Mouse (Mus musculus) liver, embryonic 11.5 days (tissue): ENCODE measurements around the gene Prox2. TPM values are rescaled to one million over a fixed set of nuclear protein-coding genes. Genes with fewer than 3 reads are reported as not detected.
"Not testable (repeated sequence)": the region's sequence is repeated elsewhere in the genome, so short reads cannot be mapped to it uniquely, and the experiment has no call there.

Source experiments
- ATAC-seq: fragments of 200-750 bp; cut with Nextera tagmentation; replicated peaks from 2 replicates; pipeline ENCODE4 v1.8.0; 2017; ENCODE audit warnings: moderate number of reproducible peaks, mild to moderate bottlenecking, moderate TSS enrichment, moderate library complexity; ENCODE audit not compliant: low FRiP score
- DNase-seq: peaks from one replicate; pipeline ENCODE4 v3.0.0-alpha.2; 2017; ENCODE audit warnings: low spot score
- H3K27ac ChIP-seq: fragments of 300-500 bp; sonication (generic); 2 replicates; pipeline ENCODE4 v1.5.1; 2014; ENCODE audit warnings: mild to moderate bottlenecking, low read depth, low read length, control low read depth
- H3K27me3 ChIP-seq: fragments of 300-500 bp; sonication (generic); replicated peaks from 2 replicates; pipeline ENCODE4 v1.6.1; 2014; ENCODE audit warnings: low read length, mixed read lengths; ENCODE audit not compliant: control insufficient read depth, insufficient read depth
- H3K36me3 ChIP-seq: fragments of 300-500 bp; sonication (generic); 2 replicates; pipeline ENCODE4 v1.6.1; 2014; ENCODE audit warnings: mild to moderate bottlenecking, low read length, moderate library complexity, mixed read lengths; ENCODE audit not compliant: control insufficient read depth, insufficient read depth
- H3K4me1 ChIP-seq: fragments of 300-500 bp; sonication (generic); replicated peaks from 2 replicates; pipeline ENCODE4 v1.6.1; 2014; ENCODE audit warnings: low read length, mixed read lengths; ENCODE audit not compliant: control insufficient read depth, insufficient read depth
- H3K4me2 ChIP-seq: fragments of 300-500 bp; sonication (generic); 2 replicates; pipeline ENCODE4 v1.6.1; 2014; ENCODE audit warnings: mild to moderate bottlenecking, control low read depth, moderate library complexity
- H3K4me3 ChIP-seq: fragments of 300-500 bp; sonication (generic); 2 replicates; pipeline ENCODE4 v1.5.1; 2014; ENCODE audit warnings: low read depth, low read length, control low read depth
- H3K9ac ChIP-seq: fragments of 300-500 bp; sonication (generic); 2 replicates; pipeline ENCODE4 v1.6.1; 2014; ENCODE audit warnings: low read depth, low read length, control low read depth
- H3K9me3 ChIP-seq: fragments of 300-500 bp; sonication (generic); 2 replicates; pipeline ENCODE4 v1.6.1; 2016; ENCODE audit warnings: low read length, inconsistent platforms, mixed read lengths; ENCODE audit not compliant: control insufficient read depth
- WGBS: fragments of 180-500 bp; shearing (Covaris S2); extraction: QIAGEN DNeasy Blood & Tissue Kit; methylation state at CpG from one replicate; pipeline ENCODE4 v1.1.7; 2014; 5-methylcytosine and 5-hydroxymethylcytosine counted together
- polyA plus RNA-seq: library from polyadenylated mRNA; unstranded; fragments of >200 nt; fragmentation: Nextera tagmentation; extraction: Ambion mirVana; gene quantifications from 2 replicates; pipeline ENCODE4 v1.2.1, GENCODE M21; 2014

The Prox2 gene
- polyA plus RNA-seq, 1 experiment from 2014 or later: 4.3 TPM

- no peak for DNase-seq
- no peaks in the 10 kb centered on the region for H3K36me3 ChIP-seq
- WGBS: 73% methylated on average over 9 of the region's 9 CpGs
- H3K4me2 ChIP-seq: no peak overlapping the region
- no peaks in the 10 kb centered on the region for H3K9me3 ChIP-seq
- ATAC-seq: no peak
- H3K27me3 ChIP-seq: peaks cover 18% of the 10 kb centered on the region
- peaks cover 5% of the 10 kb centered on the region for H3K4me1 ChIP-seq
- H3K9ac ChIP-seq: no peak overlapping the region
- no peak overlapping the region for H3K4me3 ChIP-seq
- no peak overlapping the region for H3K27ac ChIP-seq
These were observed 36.3 kb upstream of the Prox2 start for GRCm38 (mm10) chr12:85146881-85147280.

GRCm38 (mm10) chr12:85146355-85146754 lies 35.8 kb upstream of the Prox2 start:
- Histone ChIP-seq H3K4me2 (no peak overlapping the region), H3K4me3 (no peak overlapping the region), H3K9me3 (no peaks in the 10 kb centered on the region), H3K27me3 (peaks cover 15% of the 10 kb centered on the region), H3K4me1 (peaks cover 5% of the 10 kb centered on the region), H3K36me3 (no peaks in the 10 kb centered on the region), H3K27ac (no peak overlapping the region), H3K9ac (no peak overlapping the region)
- DNase-seq (no peak), ATAC-seq (no peak)
- 28% methylated on average over 10 of the region's 11 CpGs for WGBS

GRCm38 (mm10) chr12:85145630-85146029 lies 35.1 kb upstream of the Prox2 start:
- no peaks in the 10 kb centered on the region for H3K9me3 ChIP-seq
- ATAC-seq (no peak), DNase-seq (no peak)
- no peak overlapping the region for H3K4me2 ChIP-seq
- no peak overlapping the region for H3K4me3 ChIP-seq
- no peaks in the 10 kb centered on the region for H3K36me3 ChIP-seq
- no peak overlapping the region for H3K9ac ChIP-seq
- WGBS: 71% methylated on average over 9 of the region's 9 CpGs
- no peak overlapping the region for H3K27ac ChIP-seq
- H3K27me3 ChIP-seq: peaks cover 15% of the 10 kb centered on the region
- peaks cover 3% of the 10 kb centered on the region for H3K4me1 ChIP-seq

- H3K4me2 ChIP-seq: no peak overlapping the region
- H3K4me1 ChIP-seq: 0 out of 2 replicates have a peak, but pooled peaks cover 3% of the 10 kb centered on the region
- no peaks in the 10 kb centered on the region for H3K36me3 ChIP-seq
- ATAC-seq (no peak), DNase-seq (no peak)
- 92% methylated on average over 4 of the region's 4 CpGs for WGBS
- H3K9ac ChIP-seq: no peak overlapping the region
- H3K27ac ChIP-seq: no peak overlapping the region
- no peak overlapping the region for H3K4me3 ChIP-seq
- H3K27me3 ChIP-seq: peaks cover 12% of the 10 kb centered on the region
- H3K9me3 ChIP-seq: no peaks in the 10 kb centered on the region
These were observed 34.3 kb upstream of the Prox2 start for GRCm38 (mm10) chr12:85144821-85145220.

GRCm38 (mm10) chr12:85144276-85144675 lies 33.7 kb upstream of the Prox2 start:
- H3K9ac ChIP-seq, H3K4me3 ChIP-seq, H3K27ac ChIP-seq, H3K9me3 ChIP-seq, H3K36me3 ChIP-seq, H3K4me2 ChIP-seq, ATAC-seq, DNase-seq, H3K4me1 ChIP-seq: not testable (repeated sequence)
- H3K27me3 ChIP-seq: peaks cover 11% of the 10 kb centered on the region
- WGBS: 53% methylated on average over 2 of the region's 2 CpGs

- 23% methylated on average over 4 of the region's 4 CpGs for WGBS
- peak; percentile 65 for ATAC-seq
These were observed 32.2 kb upstream of the Prox2 start for GRCm38 (mm10) chr12:85142803-85143202.

GRCm38 (mm10) chr12:85141096-85141495 lies 30.5 kb upstream of the Prox2 start:
- no peak for DNase-seq

More at GRCm38 (mm10) chr12:85142803-85143202, 32.2 kb upstream of the Prox2 start:
- no peak overlapping the region for H3K9ac ChIP-seq
- no peak overlapping the region for H3K27ac ChIP-seq
- no peaks in the 10 kb centered on the region for H3K36me3 ChIP-seq
- H3K4me2 ChIP-seq: no peak overlapping the region
- 0 out of 2 replicates have a peak, but pooled peaks cover 3% of the 10 kb centered on the region for H3K4me1 ChIP-seq
- no peaks in the 10 kb centered on the region for H3K9me3 ChIP-seq
- peak; percentile 71 for DNase-seq
- H3K27me3 ChIP-seq: peaks cover 13% of the 10 kb centered on the region
- no peak overlapping the region for H3K4me3 ChIP-seq

GRCm38 (mm10) chr12:85140036-85140701 lies 29.6 kb upstream of the Prox2 start:
- 0 out of 2 replicates have a peak, but pooled peaks cover 3% of the 10 kb centered on the region for H3K4me1 ChIP-seq
- WGBS: 37% methylated on average over 18 of the region's 18 CpGs
- peak overlapping the region; percentile 33 for H3K4me2 ChIP-seq
- H3K27ac ChIP-seq: no peak overlapping the region
- DNase-seq (no peak), ATAC-seq (no peak)
- H3K36me3 ChIP-seq: no peaks in the 10 kb centered on the region; the same call in 1 of the 2 replicates
- H3K27me3 ChIP-seq: peaks cover 10% of the 10 kb centered on the region
- H3K4me3 ChIP-seq: no peak overlapping the region
- H3K9me3 ChIP-seq: no peaks in the 10 kb centered on the region
- no peak overlapping the region for H3K9ac ChIP-seq

More at GRCm38 (mm10) chr12:85141096-85141495, 30.5 kb upstream of the Prox2 start:
- Histone ChIP-seq H3K36me3 (no peaks in the 10 kb centered on the region), H3K27me3 (peaks cover 10% of the 10 kb centered on the region), H3K9ac (no peak overlapping the region), H3K4me3 (no peak overlapping the region), H3K9me3 (no peaks in the 10 kb centered on the region), H3K27ac (no peak overlapping the region), H3K4me1 (0 out of 2 replicates have a peak, but pooled peaks cover 3% of the 10 kb centered on the region), H3K4me2 (no peak overlapping the region)
- WGBS: 78% methylated on average over 6 of the region's 6 CpGs
- no peak for ATAC-seq

GRCm38 (mm10) chr12:85136627-85137026 lies 26.1 kb upstream of the Prox2 start:
- no peak overlapping the region for H3K9ac ChIP-seq
- ATAC-seq (peak; percentile 21; the same call in 1 of the 2 replicates), DNase-seq (no peak)
- peaks cover 10% of the 10 kb centered on the region for H3K27me3 ChIP-seq
- H3K4me2 ChIP-seq: no peak overlapping the region
- 76% methylated on average over 4 of the region's 4 CpGs for WGBS
- H3K27ac ChIP-seq: no peak overlapping the region
- peaks cover 3% of the 10 kb centered on the region; the same call in 1 of the 2 replicates for H3K4me1 ChIP-seq
- H3K36me3 ChIP-seq: peaks cover 21% of the 10 kb centered on the region
- no peaks in the 10 kb centered on the region for H3K9me3 ChIP-seq
- no peak overlapping the region for H3K4me3 ChIP-seq
